Mouse (Mus musculus): ENCODE measurements around the gene Pax5.

DNA sequence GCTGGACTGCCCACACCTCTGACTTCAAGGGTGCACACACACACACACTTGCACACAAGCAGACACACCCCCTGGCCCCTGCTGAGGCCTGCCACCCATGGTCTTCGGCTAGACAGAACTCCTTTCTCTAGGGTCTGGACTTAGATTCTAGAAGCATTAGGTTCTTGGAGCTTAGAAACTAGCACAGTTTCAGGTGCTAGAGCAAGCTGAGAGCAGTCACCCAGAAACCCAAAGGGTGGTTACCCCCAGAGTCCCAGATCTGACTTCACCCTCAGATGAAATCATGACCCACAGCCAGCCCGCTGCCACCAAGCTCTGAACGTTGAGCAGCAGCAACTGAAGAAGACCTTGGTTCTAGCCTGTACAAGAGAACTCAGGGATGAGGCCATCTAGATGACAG, 38.8 kb downstream of the Pax5 start:
- TF ChIP-seq CTCF (IDR thresholded peaks at IDR 0.05; ENCODE audit: low read depth) (no peak), EP300 (optimal IDR thresholded peaks at IDR 0.05) (no peak)
